Mouse (Mus musculus): ENCODE data around the gene Gm10491. TPM values are rescaled to one million over a fixed set of nuclear protein-coding genes. Genes with fewer than 3 reads are reported as not detected.

Gene Gm10491
- not detected for polyA plus RNA-seq (2014; fragmentation: Illumina TruSeq; extraction: RNeasy Lipid Tissue Mini Kit (QIAGEN cat#74804); ENCODE audit: low read depth, low replicate concordance)

DNA sequence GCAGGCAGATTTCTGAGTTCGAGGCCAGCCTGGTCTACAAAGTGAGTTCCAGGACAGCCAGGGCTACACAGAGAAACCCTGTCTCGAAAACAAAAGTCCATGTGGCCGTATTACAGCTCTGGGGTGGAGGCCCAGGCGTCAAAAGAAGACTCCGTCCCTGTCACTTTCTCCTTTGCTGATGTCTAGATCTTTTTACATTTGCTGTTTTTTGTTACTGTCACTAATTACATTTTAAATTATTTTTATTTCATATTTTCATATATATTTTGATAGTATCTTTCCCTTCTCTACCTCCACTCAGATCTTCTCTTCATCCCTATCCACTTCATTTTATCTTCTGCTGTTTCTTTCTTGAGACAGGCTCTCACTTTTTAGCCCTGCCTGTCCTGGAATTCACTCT, at the start of gene Gm10491:
Gene Gm10491 (minus strand): TSS at position 101 of the 400 bp plus-strand sequence.

GRCm38 (mm10) chrX:7947108-7947899, 39.7 kb upstream of the Gm10491 start, which contains the start of gene Hdac6:
TSS of gene Hdac6 (minus strand) at chrX:7947889.

GRCm38 (mm10) chrX:7928270-7928790, 20.7 kb upstream of the Gm10491 start, which contains the start of gene Eras:
TSS of gene Eras (minus strand) at chrX:7928607.

GRCm38 (mm10) chrX:7919601-7920383, 12.2 kb upstream of the Gm10491 start, which contains the start of gene Pcsk1n:
TSS of gene Pcsk1n (plus strand) at chrX:7919822.

DNA sequence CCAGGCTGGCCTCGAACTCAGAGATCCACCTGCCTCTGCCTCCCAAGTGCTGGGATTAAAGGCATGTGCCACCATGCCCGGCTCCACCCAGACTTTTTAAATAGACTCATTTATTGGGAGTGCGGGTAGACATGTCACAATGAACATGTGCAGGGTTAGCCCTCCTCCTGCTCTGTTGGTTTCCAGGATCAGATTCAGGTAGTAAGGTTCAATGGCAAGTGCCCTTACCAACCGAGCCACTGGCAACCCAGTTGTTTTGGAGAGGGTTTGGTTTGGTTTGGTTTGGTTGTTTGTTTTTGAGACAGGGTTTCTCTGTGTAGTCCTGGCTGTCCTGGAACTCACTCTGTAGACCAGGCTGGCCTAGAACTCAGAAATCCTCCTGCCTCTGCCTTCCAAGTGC, 1.6 kb upstream of the Gm10491 start, which contains the start of gene Gm10490:
Gene Gm10490 (plus strand): TSS at position 301 of the 400 bp plus-strand sequence.

GRCm38 (mm10) chrX:7898880-7899874, 8.5 kb downstream of the Gm10491 start, which contains the start of the genes Pqbp1 and Timm17b:
TSS of gene Pqbp1 (minus strand) at chrX:7899269.
TSS of gene Timm17b (plus strand) at chrX:7899357.

GRCm38 (mm10) chrX:7883841-7884567, 23.6 kb downstream of the Gm10491 start, which contains the start of gene Slc35a2:
TSS of gene Slc35a2 (plus strand) at chrX:7884028.

GRCm38 (mm10) chrX:7878007-7878419, 29.6 kb downstream of the Gm10491 start, which contains the start of gene Pim2:
TSS of gene Pim2 (plus strand) at chrX:7878262.

Other genes starting within 250 kb of the Gm10491 start
- 187 TPM for gene Plp2, start 236.4 kb downstream of the Gm10491 start, polyA plus RNA-seq (2014; fragmentation: Illumina TruSeq; extraction: RNeasy Lipid Tissue Mini Kit (QIAGEN cat#74804); ENCODE audit: low read depth, low replicate concordance)
- 0.60 TPM for gene Magix, start 226.6 kb downstream of the Gm10491 start, polyA plus RNA-seq (2014; fragmentation: Illumina TruSeq; extraction: RNeasy Lipid Tissue Mini Kit (QIAGEN cat#74804); ENCODE audit: low read depth, low replicate concordance)
- 42.6 TPM for gene Gpkow, start 210.7 kb downstream of the Gm10491 start, polyA plus RNA-seq (2014; fragmentation: Illumina TruSeq; extraction: RNeasy Lipid Tissue Mini Kit (QIAGEN cat#74804); ENCODE audit: low read depth, low replicate concordance)
- 7.7 TPM for gene Wdr45, start 193.5 kb downstream of the Gm10491 start, polyA plus RNA-seq (2014; fragmentation: Illumina TruSeq; extraction: RNeasy Lipid Tissue Mini Kit (QIAGEN cat#74804); ENCODE audit: low read depth, low replicate concordance)
- gene Gm45208, start 185.6 kb downstream of the Gm10491 start, polyA plus RNA-seq (2014; fragmentation: Illumina TruSeq; extraction: RNeasy Lipid Tissue Mini Kit (QIAGEN cat#74804); ENCODE audit: low read depth, low replicate concordance), result not detected
- 7.8 TPM for gene Praf2, start 179.4 kb downstream of the Gm10491 start, polyA plus RNA-seq (2014; fragmentation: Illumina TruSeq; extraction: RNeasy Lipid Tissue Mini Kit (QIAGEN cat#74804); ENCODE audit: low read depth, low replicate concordance)
- gene Ccdc120, start 156.9 kb downstream of the Gm10491 start, polyA plus RNA-seq (2014; fragmentation: Illumina TruSeq; extraction: RNeasy Lipid Tissue Mini Kit (QIAGEN cat#74804); ENCODE audit: low read depth, low replicate concordance), result 4.5 TPM
- gene Tfe3, start 145.3 kb downstream of the Gm10491 start, polyA plus RNA-seq (2014; fragmentation: Illumina TruSeq; extraction: RNeasy Lipid Tissue Mini Kit (QIAGEN cat#74804); ENCODE audit: low read depth, low replicate concordance), result 6.2 TPM
- gene Gripap1, start 118.1 kb downstream of the Gm10491 start, polyA plus RNA-seq (2014; fragmentation: Illumina TruSeq; extraction: RNeasy Lipid Tissue Mini Kit (QIAGEN cat#74804); ENCODE audit: low read depth, low replicate concordance), result 41.0 TPM
- 1.2 TPM for gene Kcnd1, start 85.5 kb downstream of the Gm10491 start, polyA plus RNA-seq (2014; fragmentation: Illumina TruSeq; extraction: RNeasy Lipid Tissue Mini Kit (QIAGEN cat#74804); ENCODE audit: low read depth, low replicate concordance)
- 50.9 TPM for gene Otud5, start 66.5 kb downstream of the Gm10491 start, polyA plus RNA-seq (2014; fragmentation: Illumina TruSeq; extraction: RNeasy Lipid Tissue Mini Kit (QIAGEN cat#74804); ENCODE audit: low read depth, low replicate concordance)
- gene Pim2, start 29.6 kb downstream of the Gm10491 start, polyA plus RNA-seq (2014; fragmentation: Illumina TruSeq; extraction: RNeasy Lipid Tissue Mini Kit (QIAGEN cat#74804); ENCODE audit: low read depth, low replicate concordance), result 5.5 TPM
- gene Slc35a2, start 23.8 kb downstream of the Gm10491 start, polyA plus RNA-seq (2014; fragmentation: Illumina TruSeq; extraction: RNeasy Lipid Tissue Mini Kit (QIAGEN cat#74804); ENCODE audit: low read depth, low replicate concordance), result 40.1 TPM
- 10.1 TPM for gene Pqbp1, start 8.6 kb downstream of the Gm10491 start, polyA plus RNA-seq (2014; fragmentation: Illumina TruSeq; extraction: RNeasy Lipid Tissue Mini Kit (QIAGEN cat#74804); ENCODE audit: low read depth, low replicate concordance)
- 3.6 TPM for gene Timm17b, start 8.5 kb downstream of the Gm10491 start, polyA plus RNA-seq (2014; fragmentation: Illumina TruSeq; extraction: RNeasy Lipid Tissue Mini Kit (QIAGEN cat#74804); ENCODE audit: low read depth, low replicate concordance)
- gene Gm10490, start 1.7 kb upstream of the Gm10491 start, polyA plus RNA-seq (2014; fragmentation: Illumina TruSeq; extraction: RNeasy Lipid Tissue Mini Kit (QIAGEN cat#74804); ENCODE audit: low read depth, low replicate concordance), result not detected
- not detected for gene Pcsk1n, start 12.0 kb upstream of the Gm10491 start, polyA plus RNA-seq (2014; fragmentation: Illumina TruSeq; extraction: RNeasy Lipid Tissue Mini Kit (QIAGEN cat#74804); ENCODE audit: low read depth, low replicate concordance)
- gene Eras, start 20.8 kb upstream of the Gm10491 start, polyA plus RNA-seq (2014; fragmentation: Illumina TruSeq; extraction: RNeasy Lipid Tissue Mini Kit (QIAGEN cat#74804); ENCODE audit: low read depth, low replicate concordance), result not detected
- gene Hdac6, start 40.1 kb upstream of the Gm10491 start, polyA plus RNA-seq (2014; fragmentation: Illumina TruSeq; extraction: RNeasy Lipid Tissue Mini Kit (QIAGEN cat#74804); ENCODE audit: low read depth, low replicate concordance), result 1.8 TPM
- gene Gata1, start 70.2 kb upstream of the Gm10491 start, polyA plus RNA-seq (2014; fragmentation: Illumina TruSeq; extraction: RNeasy Lipid Tissue Mini Kit (QIAGEN cat#74804); ENCODE audit: low read depth, low replicate concordance), result not detected
- 176 TPM for gene Glod5, start 110.7 kb upstream of the Gm10491 start, polyA plus RNA-seq (2014; fragmentation: Illumina TruSeq; extraction: RNeasy Lipid Tissue Mini Kit (QIAGEN cat#74804); ENCODE audit: low read depth, low replicate concordance)
- gene Suv39h1, start 166.9 kb upstream of the Gm10491 start, polyA plus RNA-seq (2014; fragmentation: Illumina TruSeq; extraction: RNeasy Lipid Tissue Mini Kit (QIAGEN cat#74804); ENCODE audit: low read depth, low replicate concordance), result 6.6 TPM
- gene Was, start 182.7 kb upstream of the Gm10491 start, polyA plus RNA-seq (2014; fragmentation: Illumina TruSeq; extraction: RNeasy Lipid Tissue Mini Kit (QIAGEN cat#74804); ENCODE audit: low read depth, low replicate concordance), result 0.47 TPM
- gene Wdr13, start 225.1 kb upstream of the Gm10491 start, polyA plus RNA-seq (2014; fragmentation: Illumina TruSeq; extraction: RNeasy Lipid Tissue Mini Kit (QIAGEN cat#74804); ENCODE audit: low read depth, low replicate concordance), result 96.1 TPM
- gene Rbm3, start 238.0 kb upstream of the Gm10491 start, polyA plus RNA-seq (2014; fragmentation: Illumina TruSeq; extraction: RNeasy Lipid Tissue Mini Kit (QIAGEN cat#74804); ENCODE audit: low read depth, low replicate concordance), result 597 TPM